11 mouse cellular contexts compared by ENCODE assay signal in the genomic region with DNA sequence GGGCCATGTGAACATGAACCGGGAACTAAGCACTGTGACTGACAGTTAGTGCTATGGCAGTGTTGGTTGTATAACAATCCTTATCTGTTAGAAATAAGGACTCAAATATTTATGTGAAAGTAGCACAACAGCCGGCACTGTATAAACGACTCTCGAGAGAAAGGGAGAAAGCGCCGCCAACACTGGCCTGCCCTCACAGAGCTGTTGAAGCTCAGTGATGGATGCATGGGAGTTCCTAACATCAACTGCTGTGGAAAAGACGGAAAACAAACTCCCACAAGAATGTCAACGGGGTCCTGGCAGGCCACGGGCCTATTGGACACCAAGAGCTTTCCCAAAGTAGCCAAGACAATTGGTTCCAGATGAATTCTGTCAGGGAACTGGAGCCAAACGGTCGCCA. TPM values are rescaled to one million over a fixed set of nuclear protein-coding genes. Genes with fewer than 3 reads are reported as not detected.
A peak's percentile ranks its signal among the peaks of the same experiment; 100 is the strongest.
DNase-seq lines count a peak whose midpoint lies in the region; ATAC-seq lines count a peak whose summit lies in the region.
"Had no signal": no experiment of that assay in that cellular context is flagged by ENCODE, and none has a peak within 500 bp of the region (broad histone marks: within the 10 kb centered on the region; RNA-seq: fewer than 3 reads in every experiment).

No protein-coding gene starts in this region.

- no peaks in the 10 kb centered on the region for H3K27me3 ChIP-seq in heart, embryonic 15.5 days
- no peaks in the 10 kb centered on the region for H3K27me3 ChIP-seq in limb, embryonic 11.5 days (ENCODE audit: control insufficient read depth, insufficient read depth, low read length)
- H3K27me3 ChIP-seq: Patski had no signal

- H3K36me3 ChIP-seq in heart, embryonic 15.5 days, result no peaks in the 10 kb centered on the region; the same call in 1 of the 2 replicates
- H3K36me3 ChIP-seq in limb, embryonic 11.5 days (ENCODE audit: control insufficient read depth, insufficient read depth, low read length), result peaks cover 2% of the 10 kb centered on the region; the same call in 1 of the 2 replicates

- H3K4me1 ChIP-seq in heart, embryonic 15.5 days (replicated peaks), result peaks cover 24% of the 10 kb centered on the region
- H3K4me1 ChIP-seq in limb, embryonic 11.5 days (ENCODE audit: control insufficient read depth, insufficient read depth, low read length), result 0 out of 2 replicates have a peak, but pooled peaks cover 14% of the 10 kb centered on the region

- H3K27ac ChIP-seq in heart, embryonic 15.5 days, result peak overlapping the region; percentile 11; the same call in 1 of the 2 replicates
- H3K27ac ChIP-seq in limb, embryonic 11.5 days (replicated peaks; ENCODE audit: low read depth, low read length), result peak overlapping the region; percentile 33; the same call in 1 of the 2 replicates

- no peak overlapping the region for H3K9ac ChIP-seq in heart, embryonic 15.5 days
- H3K9ac ChIP-seq in limb, embryonic 11.5 days (ENCODE audit: low read length), result no peak overlapping the region

- no peak overlapping the region for H3K4me2 ChIP-seq in heart, embryonic 15.5 days
- H3K4me2 ChIP-seq in limb, embryonic 11.5 days (ENCODE audit: low read depth, severe bottlenecking), result no peak overlapping the region

- ATAC-seq in heart, embryonic 15.5 days (replicated peaks; ENCODE audit: insufficient number of reproducible peaks, insufficient read depth, low FRiP score, low read depth), result no peak
- ATAC-seq in limb, embryonic 11.5 days (ENCODE audit: insufficient number of reproducible peaks, low FRiP score, low TSS enrichment, low read depth), result no peak
- no peak for ATAC-seq in megakaryocyte, adult 5-6 weeks (ENCODE audit: poor library complexity, severe bottlenecking)
- ATAC-seq: Patski had no signal

- H3K9me3 ChIP-seq in heart, embryonic 15.5 days (replicated peaks), result no peaks in the 10 kb centered on the region
- no peaks in the 10 kb centered on the region for H3K9me3 ChIP-seq in limb, embryonic 11.5 days (ENCODE audit: control insufficient read depth, low read length)
- H3K9me3 ChIP-seq: megakaryocyte, embryonic 14.5 days had no signal

- no peak overlapping the region for H3K4me3 ChIP-seq in heart, embryonic 15.5 days
- H3K4me3 ChIP-seq in limb, embryonic 11.5 days (ENCODE audit: low read depth, low read length), result no peak overlapping the region

- WGBS in heart, embryonic 15.5 days, result 48% methylated on average over 11 of the region's 11 CpGs
- WGBS in limb, embryonic 11.5 days, result 22% methylated on average over 11 of the region's 11 CpGs

- peak; percentile 59 for DNase-seq in kidney, adult 11 months
- no peak for DNase-seq in kidney, adult 9 months
- no peak for DNase-seq in limb, embryonic 11.5 days (ENCODE audit: low spot score)
- peak; percentile 70 for DNase-seq in skeletal muscle tissue, adult 2 months (ENCODE audit: low read depth, low spot score)
- DNase-seq in spleen, postnatal 36 days (ENCODE audit: low spot score in 2 of 2), result no peak
- DNase-seq in adrenal gland, postnatal 10 days, result no peak
- DNase-seq: cerebellum, adult 18-20 months had no signal

RNA-seq across cellular contexts. Expression of gene Pih1d1, which starts 2.8 kb away (rescaled TPM):
- polyA plus RNA-seq in heart, embryonic 15.5 days (2015; fragmentation: Nextera tagmentation; extraction: Ambion mirVana), result 76.5 and 77.3 TPM in 2 replicates
- polyA plus RNA-seq in limb, embryonic 11.5 days (2014; fragmentation: Nextera tagmentation; extraction: Ambion mirVana), result 106 and 108 TPM in 2 replicates
- 131 and 132 TPM in 2 replicates for total RNA-seq in megakaryocyte, adult 5-6 weeks (2015)
- total RNA-seq in megakaryocyte, adult 5-6 weeks (2017), result 43.9 and 51.4 TPM in 2 replicates
- total RNA-seq in adrenal gland, postnatal 10 days (2021), result 10 to 100 TPM; 59.0 to 68.5 TPM

RNA-seq across cellular contexts. Expression of gene Aldh16a1, which starts 3.1 kb away (rescaled TPM):
- polyA plus RNA-seq in heart, embryonic 15.5 days (2015; fragmentation: Nextera tagmentation; extraction: Ambion mirVana), result 26.4 and 40.4 TPM in 2 replicates
- 37.2 and 38.7 TPM in 2 replicates for polyA plus RNA-seq in limb, embryonic 11.5 days (2014; fragmentation: Nextera tagmentation; extraction: Ambion mirVana)
- 68.0 and 72.0 TPM in 2 replicates for total RNA-seq in megakaryocyte, adult 5-6 weeks (2015)
- 26.9 and 33.7 TPM in 2 replicates for total RNA-seq in megakaryocyte, adult 5-6 weeks (2017)
- total RNA-seq in adrenal gland, postnatal 10 days (2021), result 10 to 100 TPM; 50.6 to 68.2 TPM

RNA-seq across cellular contexts. Expression of gene Slc17a7, which starts 12.4 kb away (rescaled TPM):
- polyA plus RNA-seq in heart, embryonic 15.5 days (2015; fragmentation: Nextera tagmentation; extraction: Ambion mirVana), result 2.7 and 3.5 TPM in 2 replicates
- 0.11 TPM in 1 of 2 replicates, not detected in the other for polyA plus RNA-seq in limb, embryonic 11.5 days (2014; fragmentation: Nextera tagmentation; extraction: Ambion mirVana)
- total RNA-seq in megakaryocyte, adult 5-6 weeks (2015), result 0.18 TPM in 1 of 2 replicates, not detected in the other
- total RNA-seq in megakaryocyte, adult 5-6 weeks (2017), result not detected in 2 replicates
- under 1 TPM; 0.18 to 0.42 TPM for total RNA-seq in adrenal gland, postnatal 10 days (2021)

RNA-seq across cellular contexts. Expression of gene Flt3l, which starts 15.1 kb away (rescaled TPM):
- polyA plus RNA-seq in heart, embryonic 15.5 days (2015; fragmentation: Nextera tagmentation; extraction: Ambion mirVana), result 1.5 and 2.2 TPM in 2 replicates
- 0.33 and 0.44 TPM in 2 replicates for polyA plus RNA-seq in limb, embryonic 11.5 days (2014; fragmentation: Nextera tagmentation; extraction: Ambion mirVana)
- total RNA-seq in megakaryocyte, adult 5-6 weeks (2015), result 22.7 and 29.0 TPM in 2 replicates
- 17.4 and 17.6 TPM in 2 replicates for total RNA-seq in megakaryocyte, adult 5-6 weeks (2017)
- total RNA-seq in adrenal gland, postnatal 10 days (2021), result 10 to 100 TPM in 1 of 2 experiments, 1 to 10 TPM in 1; 9.7 to 18.1 TPM

RNA-seq across cellular contexts. Expression of gene Gm45713, which starts 15.3 kb away (rescaled TPM):
- polyA plus RNA-seq in heart, embryonic 15.5 days (2015; fragmentation: Nextera tagmentation; extraction: Ambion mirVana), result 0.22 TPM in 1 of 2 replicates, not detected in the other
- 0.45 TPM in 1 of 2 replicates, not detected in the other for polyA plus RNA-seq in limb, embryonic 11.5 days (2014; fragmentation: Nextera tagmentation; extraction: Ambion mirVana)
- total RNA-seq in megakaryocyte, adult 5-6 weeks (2015), result not detected in 2 replicates
- not detected in 2 replicates for total RNA-seq in megakaryocyte, adult 5-6 weeks (2017)
- not detected for total RNA-seq in adrenal gland, postnatal 10 days (2021)
- polyA plus RNA-seq: Patski had no signal

Comparison
In these comparisons a context has a peak if more than half of its experiments do, and no peak if none do; other contexts are left out.
1. DNase-seq: peak in kidney, adult 11 months (single experiment) and skeletal muscle tissue, adult 2 months (single experiment); none in kidney, adult 9 months (single experiment), limb, embryonic 11.5 days (single experiment), spleen, postnatal 36 days (0 of 2) and adrenal gland, postnatal 10 days (single experiment).